Mouse (Mus musculus) retina, postnatal 7 days (tissue): ENCODE measurements at regions not wholly inside any gene's neighbourhood (a gene's known extent, or its start where the extent isn't known, plus 50 kb on each side); places are given as distances from the start of the nearest gene placed in this dataset.
A peak's percentile ranks its signal among the peaks of the same experiment; 100 is the strongest.

ENCODE experiments used
- DNase-seq: peaks from one replicate; pipeline ENCODE4 v3.0.0-alpha.2; 2012; ENCODE audit warnings: low read depth, low spot score

DNA sequence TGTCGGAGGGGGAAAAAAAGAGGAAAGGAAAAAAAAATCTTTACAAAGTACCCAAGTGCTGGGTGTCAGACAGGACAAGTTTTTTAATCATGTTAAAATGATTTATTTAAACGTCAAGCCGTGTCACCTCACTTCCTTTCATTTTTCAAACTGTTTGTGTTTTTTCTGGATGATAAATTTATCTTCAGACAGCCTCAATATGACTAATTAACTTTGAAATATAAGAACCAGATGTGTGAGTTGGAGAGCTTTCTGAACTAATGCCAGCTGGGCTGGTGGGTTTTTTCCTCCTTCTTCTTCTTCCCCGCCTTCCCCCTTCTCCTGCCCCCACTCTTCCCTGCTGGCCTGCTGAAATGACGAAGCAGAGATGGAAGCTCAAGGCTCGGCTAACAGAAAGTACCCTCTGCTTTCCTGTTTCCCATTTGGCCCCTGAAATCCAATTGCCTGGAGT is 171.7 kb upstream of the Zfp703 start:
- no peak for DNase-seq

DNA sequence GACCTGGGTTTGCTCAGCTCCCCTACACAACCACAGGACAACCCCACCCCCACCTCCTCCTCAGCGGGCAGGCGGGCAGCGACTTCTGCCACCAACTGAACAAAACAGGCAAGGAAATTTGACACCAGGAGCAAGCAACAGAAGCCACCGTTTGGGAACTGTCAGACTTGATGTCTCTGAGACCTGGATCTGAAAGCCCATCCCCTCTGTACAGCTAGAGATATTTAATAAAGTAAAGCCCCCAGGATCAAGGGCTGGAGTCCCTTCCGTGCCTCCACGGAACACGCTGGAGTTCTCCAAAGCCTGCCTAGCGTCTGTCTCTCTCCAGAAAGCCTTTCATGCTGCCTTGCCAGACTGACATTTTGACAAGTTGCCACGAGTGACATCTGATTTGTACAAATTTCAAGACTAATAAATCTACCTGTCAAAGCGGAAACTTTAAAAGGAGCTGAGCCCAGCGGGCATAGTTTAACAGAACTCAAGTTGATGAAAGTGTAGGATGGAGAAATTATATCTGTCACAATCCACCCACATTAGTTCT is 168.9 kb upstream of the Zfp703 start:
- no peak for DNase-seq

GRCm38 (mm10) chr8:26808771-26809170 is 168.4 kb upstream of the Zfp703 start:
- DNase-seq, result no peak

DNA sequence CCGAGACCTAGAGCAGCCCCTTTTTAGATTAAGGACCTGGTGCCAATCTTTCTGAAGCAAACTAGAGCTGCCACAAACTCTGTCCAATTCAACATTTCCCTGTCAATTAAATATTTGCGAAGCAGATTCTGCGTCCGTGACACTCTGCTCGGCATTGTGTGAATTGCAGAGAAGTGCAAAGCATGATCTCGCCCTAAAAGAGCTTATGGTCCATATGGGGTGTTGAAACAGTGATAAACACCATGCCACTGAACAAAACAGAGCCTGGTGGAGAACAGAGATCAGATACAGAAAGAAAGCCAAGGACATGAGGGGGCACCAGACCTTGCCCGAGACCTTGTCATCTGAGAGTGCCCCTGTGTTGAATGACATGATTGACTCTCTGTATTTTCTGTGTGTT is 167.2 kb upstream of the Zfp703 start:
- DNase-seq, result no peak

- DNase-seq, result no peak
These were observed 165.4 kb upstream of the Zfp703 start for GRCm38 (mm10) chr8:26811533-26812236.

DNA sequence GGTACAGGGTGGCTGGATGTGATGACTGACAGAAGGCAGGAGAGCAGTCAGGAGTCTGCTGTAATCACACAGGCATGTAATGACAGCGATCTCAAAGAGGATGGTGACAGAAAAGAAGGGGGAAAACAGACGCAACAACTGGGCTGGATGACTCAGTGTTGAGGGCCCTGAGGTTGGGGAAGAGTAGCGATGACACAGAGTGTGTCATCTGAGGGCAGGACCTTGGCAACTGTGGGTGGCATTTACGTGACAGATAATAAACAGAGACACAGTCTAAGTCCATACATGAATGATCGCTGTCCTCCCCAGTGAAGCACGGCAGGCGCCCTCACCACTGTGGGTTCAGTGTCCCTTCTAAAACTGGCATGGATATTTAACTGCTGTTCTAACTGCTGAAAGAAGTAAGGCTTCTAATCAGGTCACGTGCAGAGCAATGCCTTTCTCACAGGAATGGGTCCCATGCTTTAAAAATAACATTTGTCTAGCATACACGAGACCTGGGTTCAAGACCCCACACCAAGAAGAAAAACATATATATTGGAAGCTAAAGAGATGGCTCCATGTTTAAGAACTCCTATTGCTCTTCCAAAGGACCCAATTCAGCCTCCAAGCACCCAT is 163.8 kb upstream of the Zfp703 start:
- DNase-seq, result no peak

- DNase-seq, result no peak
These were observed 162.0 kb upstream of the Zfp703 start for GRCm38 (mm10) chr8:26815020-26815584.

GRCm38 (mm10) chr8:26816977-26817376 is 160.1 kb upstream of the Zfp703 start:
- no peak for DNase-seq

- no peak for DNase-seq
These were observed 152.8 kb upstream of the Zfp703 start for GRCm38 (mm10) chr8:26824189-26824941.

GRCm38 (mm10) chr8:26828311-26828909 is 148.7 kb upstream of the Zfp703 start:
- no peak for DNase-seq

GRCm38 (mm10) chr8:26829313-26829712 is 147.8 kb upstream of the Zfp703 start:
- DNase-seq, result no peak

- no peak for DNase-seq
These were observed 146.0 kb upstream of the Zfp703 start for GRCm38 (mm10) chr8:26831148-26831547.

DNA sequence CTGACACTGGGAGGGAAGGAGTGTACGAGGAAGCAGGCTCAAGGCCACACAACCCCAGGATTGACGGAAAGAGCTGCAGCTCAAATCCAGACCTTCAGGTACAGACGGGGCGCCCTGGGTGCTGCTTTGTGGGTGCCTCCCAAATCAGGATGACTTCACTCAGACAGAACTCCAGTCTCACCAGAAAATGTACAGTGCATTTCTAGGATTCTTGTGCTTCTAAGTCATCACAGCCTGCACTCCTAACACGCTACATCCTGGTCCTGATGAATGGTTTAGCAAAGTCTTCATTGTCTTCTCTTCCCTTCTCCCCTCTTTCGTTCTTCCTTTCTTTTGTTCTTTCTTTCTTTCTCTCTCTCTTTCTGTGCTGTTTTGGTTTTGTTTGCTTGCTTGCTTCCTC is 145.3 kb upstream of the Zfp703 start:
- DNase-seq, result no peak

GRCm38 (mm10) chr8:26832546-26832945 is 144.6 kb upstream of the Zfp703 start:
- DNase-seq, result no peak

- peak; percentile 24 for DNase-seq
These were observed 143.8 kb upstream of the Zfp703 start for GRCm38 (mm10) chr8:26833297-26833696.

- no peak for DNase-seq
These were observed 143.3 kb upstream of the Zfp703 start for GRCm38 (mm10) chr8:26833784-26834183.

DNA sequence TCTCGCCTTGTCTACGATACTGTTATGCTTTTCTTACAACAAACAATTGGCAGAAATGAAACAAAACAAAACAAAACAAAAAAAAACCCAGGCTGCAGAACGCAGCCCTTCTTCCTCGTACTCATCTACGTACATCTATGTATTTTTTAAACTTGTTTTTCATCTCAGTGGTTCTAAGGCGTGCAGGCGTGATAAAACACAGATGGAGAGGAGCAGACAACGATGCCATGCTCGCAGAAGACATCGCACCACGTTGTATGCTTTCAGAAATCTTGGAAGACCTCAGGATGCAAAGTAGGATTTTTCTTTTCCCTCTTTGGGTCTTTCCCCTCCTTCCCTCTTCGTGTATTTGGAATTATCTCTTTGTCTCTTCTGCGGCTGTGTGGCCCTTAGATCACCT is 142.5 kb upstream of the Zfp703 start:
- DNase-seq, result no peak

GRCm38 (mm10) chr8:26835076-26835475 is 142.0 kb upstream of the Zfp703 start:
- no peak for DNase-seq

DNA sequence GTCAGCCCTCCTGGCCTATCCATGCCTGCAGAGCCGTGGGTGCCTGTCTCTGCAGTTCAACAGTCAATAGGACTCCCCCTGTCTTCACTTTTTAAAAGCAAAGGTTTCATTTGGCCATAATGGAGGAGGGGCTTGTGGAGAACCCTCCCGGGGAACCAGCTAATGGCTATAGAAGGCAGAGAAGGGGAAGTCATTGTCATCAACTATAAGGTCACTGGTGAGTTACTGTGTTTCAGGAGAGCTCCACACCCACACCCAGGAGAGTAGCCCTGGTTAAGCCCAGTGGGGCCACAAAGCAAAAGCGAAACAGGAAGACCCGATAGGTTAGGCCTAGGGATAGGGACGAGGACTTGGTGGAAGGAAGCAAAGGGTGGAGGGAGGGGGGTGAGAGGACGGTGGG is 141.5 kb upstream of the Zfp703 start:
- no peak for DNase-seq

- DNase-seq, result no peak
These were observed 140.6 kb upstream of the Zfp703 start for GRCm38 (mm10) chr8:26836552-26836951.

DNA sequence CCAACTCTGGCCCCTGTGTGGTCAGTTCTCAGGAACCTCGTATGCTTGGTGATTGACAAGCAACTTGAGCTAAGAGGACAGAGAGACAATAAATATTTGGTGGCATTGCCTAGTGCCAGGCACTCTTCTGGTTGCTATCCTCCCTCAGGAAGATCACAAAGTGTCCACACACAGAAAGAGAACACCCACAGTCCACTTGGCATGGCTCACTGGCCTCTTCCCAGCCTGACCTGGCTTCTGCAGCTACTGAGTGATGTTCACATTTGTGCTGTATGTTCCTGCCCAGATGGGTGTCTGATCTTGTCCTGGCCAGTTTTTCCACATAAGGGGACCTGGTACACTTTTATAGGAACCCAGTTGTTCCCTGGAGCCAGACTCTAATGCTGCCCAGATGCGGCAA is 136.8 kb upstream of the Zfp703 start:
- DNase-seq, result no peak
